Mouse (Mus musculus): ENCODE data around the gene Lrrc18.

DNA sequence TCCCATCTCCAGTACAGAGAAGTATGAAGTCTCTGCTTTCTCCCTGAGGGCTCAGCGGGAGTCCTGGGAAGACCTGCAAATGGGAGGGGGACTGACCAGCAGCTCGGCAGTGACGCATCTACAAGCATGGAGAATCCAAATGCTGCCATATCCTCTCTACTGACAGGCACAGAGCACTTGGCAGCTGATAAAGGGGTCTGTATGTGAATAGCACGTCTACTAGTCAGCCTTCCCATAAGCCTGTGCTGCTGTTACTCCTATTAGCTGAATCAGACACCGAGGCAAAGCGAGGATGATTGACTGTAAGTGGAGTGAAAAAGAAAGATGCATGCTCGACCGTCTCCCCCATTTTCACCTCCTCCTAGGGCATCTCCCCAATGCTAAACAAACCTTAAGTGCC is 62.3 kb downstream of the Lrrc18 start:
- TF ChIP-seq CTCF (IDR thresholded peaks at IDR 0.05; ENCODE audit: control insufficient read depth, insufficient read depth, low read length) (no peak), POLR2A (IDR thresholded peaks at IDR 0.05; ENCODE audit: borderline replicate concordance, control insufficient read depth, low read depth, low read length) (no peak)
